Comparison of ENCODE assay signal across 13 mouse cellular contexts in the genomic region with DNA sequence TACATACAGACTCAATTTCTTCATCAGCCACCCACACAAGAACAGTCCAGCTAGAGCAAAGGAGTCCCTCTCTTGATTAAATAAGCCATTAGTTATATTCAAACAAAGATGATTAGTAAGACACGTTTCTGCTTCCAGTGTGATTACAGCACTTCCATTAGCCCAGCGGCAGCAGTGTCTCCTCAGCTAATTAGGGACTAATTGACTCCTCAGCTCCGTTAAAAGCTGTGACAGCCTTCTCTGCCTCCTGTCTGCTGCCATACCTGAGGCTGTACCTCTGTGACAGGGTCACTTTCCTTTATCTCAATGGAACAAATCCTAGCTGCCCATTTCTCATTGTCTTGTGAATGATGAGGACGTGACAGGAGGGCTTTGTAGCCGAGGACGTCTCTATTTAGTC.
"Had no signal": no experiment of that assay in that cellular context is flagged by ENCODE, and none has a peak within 500 bp of the region (broad histone marks: within the 10 kb centered on the region; RNA-seq: fewer than 3 reads in every experiment).

No protein-coding gene starts in this region.

- H3K9ac ChIP-seq: liver, embryonic 15.5 days; stomach, embryonic 15.5 days had no signal

- DNase-seq: kidney, adult 8-10 months; kidney, postnatal 25 days; lung, adult 2 months; lung, postnatal 36 days; right cerebral cortex, postnatal 14 days; thymus, adult 2 months; thymus, postnatal 36 days had no signal

- H3K4me1 ChIP-seq: limb, embryonic 10.5 days; liver, embryonic 15.5 days; stomach, embryonic 15.5 days had no signal

- H3K27ac ChIP-seq: left cerebral cortex, adult 2 months; limb, embryonic 10.5 days; liver, embryonic 15.5 days; stomach, embryonic 15.5 days had no signal

- ATAC-seq: lung, postnatal 0 days had no signal

- H3K36me3 ChIP-seq: limb, embryonic 10.5 days; liver, embryonic 15.5 days; stomach, embryonic 15.5 days had no signal

- H3K27me3 ChIP-seq: liver, embryonic 15.5 days; stomach, embryonic 15.5 days had no signal

- H3K4me3 ChIP-seq: left cerebral cortex, adult 2 months; limb, embryonic 10.5 days; liver, embryonic 15.5 days; stomach, embryonic 15.5 days had no signal

- H3K4me2 ChIP-seq: liver, embryonic 11.5 days; liver, embryonic 15.5 days; stomach, embryonic 15.5 days had no signal

- H3K9me3 ChIP-seq: limb, embryonic 10.5 days; liver, embryonic 15.5 days; stomach, embryonic 15.5 days had no signal
